Mouse (Mus musculus) testis, postnatal 14 days (tissue): ENCODE measurements around the gene Rhox1.
A peak's percentile ranks its signal among the peaks of the same experiment; 100 is the strongest.
"Not testable (repeated sequence)": the region's sequence is repeated elsewhere in the genome, so short reads cannot be mapped to it uniquely, and the experiment has no call there.

Experiments
- DNase-seq: peaks from one replicate; pipeline ENCODE4 v3.0.0; 2021; ENCODE audit warnings: low spot score

The Rhox1 gene

GRCm38 (mm10) chrX:37222158-37222557 is at the start of gene Rhox1:
TSS of gene Rhox1 (minus strand) at chrX:37222258.
- DNase-seq: not testable (repeated sequence)

GRCm38 (mm10) chrX:37265038-37265437 is 43.0 kb upstream of the Rhox1 start, which contains the start of gene Rhox4a:
TSS of gene Rhox4a (plus strand) at chrX:37265338.
- not testable (repeated sequence) for DNase-seq

GRCm38 (mm10) chrX:37249619-37250018 is 27.6 kb upstream of the Rhox1 start, which contains the start of gene Rhox3a:
TSS of gene Rhox3a (plus strand) at chrX:37249919.
- DNase-seq: not testable (repeated sequence)

GRCm38 (mm10) chrX:37244676-37245075 is 22.6 kb upstream of the Rhox1 start, which contains the start of gene Rhox2a:
TSS of gene Rhox2a (plus strand) at chrX:37244976.
- not testable (repeated sequence) for DNase-seq

DNA sequence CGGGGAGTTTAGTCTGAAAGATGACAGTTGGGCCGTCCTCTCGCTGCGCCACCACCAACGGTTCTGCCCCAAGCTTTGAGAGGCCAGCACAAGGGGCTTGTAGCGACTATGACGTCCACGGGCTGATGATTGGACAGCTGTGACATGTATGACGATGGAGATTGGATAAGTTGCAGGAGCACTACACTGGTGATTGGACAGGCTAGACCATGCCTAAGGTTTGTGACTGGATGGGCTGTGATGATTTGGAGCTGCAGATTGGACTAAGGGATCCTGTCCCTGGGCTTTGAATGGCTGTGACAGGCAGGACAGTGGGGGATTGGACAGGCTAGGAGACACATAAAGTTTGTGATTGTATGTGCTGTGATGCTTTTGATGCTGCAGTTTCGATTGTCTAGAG is 11.1 kb downstream of the Rhox1 start, which contains the start of gene Gm9:
Gene Gm9 (minus strand): TSS at position 101 of the 400 bp plus-strand sequence.
- DNase-seq: no peak

DNA sequence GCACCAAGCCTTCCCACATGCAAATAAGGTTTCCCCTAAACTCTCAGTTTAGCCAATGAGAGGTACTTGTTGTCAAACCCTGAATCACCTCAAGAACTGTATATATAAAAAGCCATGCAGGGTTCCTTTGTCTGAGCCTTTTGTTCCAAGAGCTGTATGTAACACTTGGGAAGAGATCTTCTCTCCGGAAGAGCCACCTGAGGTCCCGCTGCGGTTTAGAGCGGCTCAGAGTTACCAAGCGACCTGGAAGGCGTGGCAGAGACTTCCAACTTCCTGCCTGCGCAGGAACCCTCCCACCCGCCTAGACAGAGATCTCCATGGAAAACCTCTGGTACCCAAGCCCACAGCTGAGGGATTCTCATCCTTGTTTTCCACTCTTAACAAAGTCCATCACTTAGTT is 23.4 kb downstream of the Rhox1 start:
- DNase-seq: no peak

DNA sequence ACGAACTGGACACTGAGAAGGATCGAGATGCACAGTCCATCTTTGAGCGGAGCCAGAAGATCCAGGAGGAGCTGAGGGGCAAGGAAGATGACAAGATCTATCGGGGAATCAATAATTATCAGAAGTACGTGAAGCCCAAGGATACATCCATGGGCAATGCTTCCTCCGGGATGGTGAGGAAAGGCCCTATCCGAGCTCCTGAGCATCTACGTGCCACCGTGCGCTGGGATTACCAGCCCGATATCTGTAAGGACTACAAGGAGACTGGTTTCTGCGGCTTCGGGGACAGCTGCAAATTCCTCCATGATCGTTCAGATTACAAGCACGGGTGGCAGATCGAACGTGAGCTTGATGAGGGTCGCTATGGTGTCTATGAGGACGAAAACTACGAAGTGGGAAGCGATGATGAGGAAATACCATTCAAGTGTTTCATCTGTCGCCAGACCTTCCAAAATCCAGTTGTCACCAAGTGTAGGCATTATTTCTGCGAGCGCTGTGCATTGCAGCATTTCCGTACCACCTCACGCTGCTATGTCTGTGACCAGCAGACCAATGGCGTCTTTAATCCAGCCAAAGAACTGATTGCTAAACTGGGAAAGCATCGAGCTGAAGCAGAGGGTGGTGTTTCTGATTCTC is 30.2 kb downstream of the Rhox1 start:
- DNase-seq: no peak

DNA sequence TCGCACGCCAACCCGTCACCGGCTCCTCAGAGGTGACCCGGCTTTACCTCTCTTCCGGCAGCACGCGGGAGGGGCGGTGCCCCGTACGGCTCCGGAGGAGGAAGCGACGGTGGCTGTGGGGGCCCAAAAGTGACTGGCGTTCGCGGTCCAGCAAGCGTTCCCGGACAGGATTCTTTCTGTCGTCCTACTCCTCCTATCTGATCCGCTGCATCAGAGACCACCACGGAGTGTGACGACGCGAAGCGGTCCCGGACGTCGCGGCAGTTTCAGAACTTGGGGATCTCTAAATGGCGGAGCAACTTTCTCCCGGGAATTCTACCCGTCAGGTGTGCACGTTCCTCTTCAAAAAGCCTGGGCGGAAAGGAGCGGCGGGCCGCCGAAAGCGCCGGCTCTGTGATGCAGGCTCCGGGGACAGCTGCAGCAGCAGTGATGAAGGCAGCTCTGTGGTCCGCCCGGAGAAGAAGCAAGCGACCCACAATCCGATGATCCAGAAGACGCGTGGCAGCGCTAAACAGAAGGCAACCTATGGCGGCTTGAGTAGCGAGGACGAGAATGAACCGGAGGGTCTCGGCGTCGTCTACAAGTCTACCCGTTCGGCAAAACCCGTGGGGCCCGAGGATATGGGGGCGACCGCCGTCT is 30.8 kb downstream of the Rhox1 start, which contains the start of the genes Ndufa1 and Rnf113a1:
Gene Ndufa1 (minus strand): TSS at position 59 of the 639 bp plus-strand sequence.
Gene Rnf113a1 (plus strand): TSS at position 141 of the 639 bp plus-strand sequence.
- peak; percentile 87 for DNase-seq

GRCm38 (mm10) chrX:37190755-37191104 is 31.3 kb downstream of the Rhox1 start:
- no peak for DNase-seq

DNA sequence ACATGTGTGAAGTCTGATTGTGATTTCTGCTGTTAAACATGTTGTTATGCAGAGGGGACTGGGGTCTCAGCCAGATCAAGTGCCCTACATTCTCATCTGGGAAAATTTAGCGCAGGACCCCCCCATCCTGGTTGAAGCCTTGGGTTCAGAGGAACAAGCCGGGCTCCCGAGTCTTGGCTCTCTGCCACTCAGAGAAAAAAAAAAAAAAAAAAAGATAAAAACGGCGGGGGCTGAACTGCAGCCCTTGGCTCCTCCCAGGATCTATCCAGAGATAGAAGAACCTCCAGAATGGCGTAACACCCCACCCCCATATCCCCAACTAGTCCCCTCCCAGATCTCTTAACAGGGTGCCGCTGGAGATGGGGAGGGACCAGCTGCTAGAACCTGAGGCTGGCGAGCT is 37.7 kb downstream of the Rhox1 start:
- DNase-seq: not testable (repeated sequence)

GRCm38 (mm10) chrX:37168742-37169141 is 53.3 kb downstream of the Rhox1 start, which contains the start of gene Akap14:
TSS of gene Akap14 (minus strand) at chrX:37168842.
- DNase-seq: no peak

GRCm38 (mm10) chrX:37167085-37167484 is 55.0 kb downstream of the Rhox1 start:
- no peak for DNase-seq
